Mouse (Mus musculus) bone marrow, adult 2 months (tissue): Measurements from ENCODE around the gene Klhdc3.

Experiments used
- CTCF ChIP-seq: fragments of 200-500 bp; IDR thresholded peaks from 2 replicates; pipeline ENCODE4 v1.5.1; 2011; ENCODE audit warnings: low read length, control low read depth; ENCODE audit not compliant: control insufficient read depth, insufficient read depth
- POLR2A ChIP-seq: fragments of 200-500 bp; IDR thresholded peaks from 2 replicates; pipeline ENCODE4 v1.6.1; 2011; ENCODE audit warnings: low read depth, mild to moderate bottlenecking, control low read depth, low read length, borderline replicate concordance; ENCODE audit not compliant: control insufficient read depth

GRCm38 (mm10) chr17:46699912-46700311 is 19.2 kb upstream of the Klhdc3 start:
- TF ChIP-seq CTCF, result no peak
- no peak for TF ChIP-seq POLR2A
